Mouse (Mus musculus) liver, embryonic 14.5 days (tissue): ENCODE measurements around the gene Psma1. TPM values are rescaled to one million over a fixed set of nuclear protein-coding genes. Genes with fewer than 3 reads are reported as not detected.

Experiments
- ATAC-seq: fragments of 200-750 bp; cut with Nextera tagmentation; 2 replicates; pipeline ENCODE4 v1.8.0; 2017; ENCODE audit warnings: moderate number of reproducible peaks, mild to moderate bottlenecking, moderate library complexity; ENCODE audit not compliant: insufficient read depth
- DNase-seq, 3 experiments: peaks; one replicate each; pipeline ENCODE4 v3.0.0-alpha.2; 2012 to 2013; ENCODE audit warnings: low read depth in 3 of 3, low spot score in 3 of 3
- H3K27ac ChIP-seq: fragments of 300-500 bp; sonication (generic); 2 replicates; pipeline ENCODE4 v1.5.1; 2014; ENCODE audit warnings: moderate library complexity, mild to moderate bottlenecking, control low read depth, inconsistent platforms
- H3K27me3 ChIP-seq: fragments of 300-500 bp; sonication (generic); 2 replicates; pipeline ENCODE4 v1.6.1; 2014; ENCODE audit warnings: mild to moderate bottlenecking, low read length, moderate library complexity; ENCODE audit not compliant: control insufficient read depth, insufficient read depth
- H3K36me3 ChIP-seq: fragments of 300-500 bp; sonication (generic); replicated peaks from 2 replicates; pipeline ENCODE4 v1.6.1; 2014; ENCODE audit warnings: low read depth; ENCODE audit not compliant: control insufficient read depth, insufficient read depth
- H3K4me1 ChIP-seq, 2 experiments: fragments of 200-500 bp in 1 of 2; fragments of 300-500 bp in 1 of 2; sonication (generic) in 1 of 2; replicated peaks; 2 replicates each; pipeline ENCODE4 v1.6.1; 2012 to 2014; ENCODE audit warnings: antibody characterized with exemption in 1 of 2, inconsistent platforms in 1 of 2, low read length in 1 of 2; ENCODE audit not compliant: control insufficient read depth in 2 of 2, insufficient read depth in 2 of 2
- H3K4me2 ChIP-seq: fragments of 300-500 bp; sonication (generic); 2 replicates; pipeline ENCODE4 v1.6.1; 2014; ENCODE audit warnings: low read depth, mild to moderate bottlenecking, control low read depth, moderate library complexity
- H3K4me3 ChIP-seq, 2 experiments: fragments of 200-500 bp in 1 of 2; fragments of 300-500 bp in 1 of 2; sonication (generic) in 1 of 2; 2 replicates each; pipeline ENCODE4 v1.5.1; 2012 to 2014; ENCODE audit warnings: low read depth in 2 of 2, low read length in 2 of 2, mild to moderate bottlenecking in 2 of 2, control low read depth in 1 of 2, inconsistent platforms in 1 of 2, moderate library complexity in 1 of 2; ENCODE audit not compliant: insufficient read depth in 1 of 2
- H3K9ac ChIP-seq: fragments of 300-500 bp; sonication (generic); replicated peaks from 2 replicates; pipeline ENCODE4 v1.6.1; 2014; ENCODE audit warnings: mild to moderate bottlenecking, control low read depth, moderate library complexity
- H3K9me3 ChIP-seq: fragments of 300-500 bp; sonication (generic); 2 replicates; pipeline ENCODE4 v1.6.1; 2016; ENCODE audit warnings: low read length, mixed read lengths; ENCODE audit not compliant: control insufficient read depth
- CTCF ChIP-seq: IDR thresholded peaks from 2 replicates; pipeline ENCODE4 v1.5.1; 2016; ENCODE audit warnings: antibody characterized with exemption, low read depth, control low read depth
- EP300 ChIP-seq: IDR thresholded peaks from 2 replicates; pipeline ENCODE4 v1.6.1; 2016; ENCODE audit warnings: antibody characterized with exemption, low read depth
- WGBS: fragments of 180-500 bp; shearing (Covaris S2); extraction: QIAGEN DNeasy Blood & Tissue Kit; methylation state at CpG from one replicate; pipeline ENCODE4 v1.1.7; 2014; ENCODE audit not compliant: insufficient replicate concordance; 5-methylcytosine and 5-hydroxymethylcytosine counted together
- polyA plus RNA-seq, 2 experiments: library from polyadenylated mRNA; depleted of rRNA in 1 of 2; stranded (reverse) in 1 of 2; unstranded in 1 of 2; fragments of >200 nt; fragmentation: Nextera tagmentation in 1 of 2; extraction: Ambion mirVana in 1 of 2; gene quantifications; 2 replicates each; pipeline versions ENCODE4 v1.2.1 to v1.2.3; 2012 to 2014

The Psma1 gene
- polyA plus RNA-seq, 2 experiments: 146 to 289 TPM

DNA sequence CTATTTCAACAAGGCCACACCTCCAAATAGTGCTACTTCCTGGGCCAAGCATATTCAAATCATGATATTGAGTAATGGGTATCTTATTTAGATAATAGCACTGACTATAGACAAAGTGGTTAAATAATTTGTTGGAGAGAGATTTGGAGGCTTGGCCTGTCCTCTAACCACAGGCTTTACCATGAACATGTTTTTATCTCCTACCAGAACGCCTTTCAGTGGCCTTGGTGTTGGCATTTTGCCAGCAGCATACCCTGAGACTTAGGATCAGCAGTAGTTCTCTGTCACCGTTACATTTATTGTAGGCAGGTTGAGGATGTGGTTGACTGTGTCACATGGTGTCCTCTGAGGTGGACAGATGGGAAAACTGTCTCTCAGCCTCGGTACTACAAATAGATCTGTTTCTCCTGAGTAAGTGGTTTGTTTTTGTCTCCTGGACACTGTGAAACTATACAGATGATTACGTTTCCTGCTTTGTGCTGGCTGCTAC lies 25.4 kb upstream of the Psma1 start:
- 13% methylated on average over 4 of the region's 4 CpGs for WGBS
- H3K4me3 ChIP-seq: no peak overlapping the region

DNA sequence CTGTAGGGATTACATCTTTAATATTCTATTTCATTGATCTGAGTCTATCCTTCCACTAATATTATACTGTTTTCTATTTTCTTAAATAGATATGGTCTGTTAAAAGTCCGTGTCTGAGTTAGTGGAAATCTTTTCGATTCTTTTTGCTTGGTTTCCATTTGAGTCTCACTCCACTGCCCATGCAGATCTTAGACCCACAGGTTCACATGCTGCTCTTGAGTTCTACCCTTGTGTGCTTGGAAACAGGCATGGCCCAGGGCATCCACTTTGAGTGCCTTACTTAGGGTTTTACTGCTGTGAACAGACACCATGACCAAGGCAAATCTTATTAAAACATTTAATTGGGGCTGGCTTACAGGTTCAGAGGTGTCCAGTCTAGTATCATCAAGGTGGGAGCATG lies 24.9 kb upstream of the Psma1 start:
- no peak for TF ChIP-seq EP300
- no peak for TF ChIP-seq CTCF
- H3K36me3 ChIP-seq: no peaks in the 10 kb centered on the region
- no peak overlapping the region for H3K4me2 ChIP-seq
- no peaks in the 10 kb centered on the region for H3K9me3 ChIP-seq
- H3K27me3 ChIP-seq: no peaks in the 10 kb centered on the region
- DNase-seq (no peak), ATAC-seq (no peak)
- 65% methylated on average over 2 of the region's 2 CpGs for WGBS
- no peak overlapping the region for H3K9ac ChIP-seq
- H3K4me3 ChIP-seq: no peak overlapping the region
- no peak overlapping the region for H3K27ac ChIP-seq
- H3K4me1 ChIP-seq: no peaks in the 10 kb centered on the region

More for the DNA sequence above, 25.4 kb upstream of the Psma1 start:
- Histone ChIP-seq H3K27me3 (no peaks in the 10 kb centered on the region), H3K9me3 (no peaks in the 10 kb centered on the region), H3K4me1 (no peaks in the 10 kb centered on the region), H3K9ac (no peak overlapping the region), H3K4me2 (no peak overlapping the region), H3K36me3 (no peaks in the 10 kb centered on the region), H3K27ac (no peak overlapping the region)
- no peak for DNase-seq
- 0 out of 2 replicates have a peak, but pooled peaks have one; percentile 41 for ATAC-seq
- TF ChIP-seq CTCF (no peak), EP300 (no peak)

DNA sequence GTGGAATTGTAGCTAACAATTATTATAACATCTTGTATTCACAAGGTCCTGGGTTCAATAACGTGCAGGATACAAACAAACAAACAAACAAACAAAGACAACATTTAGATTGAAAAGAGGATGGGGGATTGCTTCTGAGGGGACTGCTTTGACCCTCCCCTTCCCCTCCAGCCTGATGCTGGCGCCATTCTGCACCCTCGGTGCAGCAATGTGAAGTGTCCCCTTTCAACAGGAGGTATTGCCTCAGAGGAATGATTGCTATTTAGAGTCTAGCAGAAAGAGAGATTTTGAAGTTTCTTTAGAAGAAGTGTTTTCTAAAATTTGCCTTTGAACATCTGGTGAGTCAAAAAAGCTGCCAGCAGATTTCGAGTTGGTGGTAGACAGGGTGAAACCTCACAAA lies 23.3 kb upstream of the Psma1 start:
- no peaks in the 10 kb centered on the region for H3K4me1 ChIP-seq
- WGBS: 53% methylated on average over 4 of the region's 4 CpGs
- no peaks in the 10 kb centered on the region for H3K36me3 ChIP-seq
- H3K9me3 ChIP-seq: no peaks in the 10 kb centered on the region
- TF ChIP-seq EP300 (no peak), CTCF (no peak)
- no peaks in the 10 kb centered on the region for H3K27me3 ChIP-seq
- DNase-seq: no peak
- H3K4me3 ChIP-seq: no peak overlapping the region
- no peak for ATAC-seq
- H3K4me2 ChIP-seq: no peak overlapping the region
- H3K9ac ChIP-seq: no peak overlapping the region
- no peak overlapping the region for H3K27ac ChIP-seq

DNA sequence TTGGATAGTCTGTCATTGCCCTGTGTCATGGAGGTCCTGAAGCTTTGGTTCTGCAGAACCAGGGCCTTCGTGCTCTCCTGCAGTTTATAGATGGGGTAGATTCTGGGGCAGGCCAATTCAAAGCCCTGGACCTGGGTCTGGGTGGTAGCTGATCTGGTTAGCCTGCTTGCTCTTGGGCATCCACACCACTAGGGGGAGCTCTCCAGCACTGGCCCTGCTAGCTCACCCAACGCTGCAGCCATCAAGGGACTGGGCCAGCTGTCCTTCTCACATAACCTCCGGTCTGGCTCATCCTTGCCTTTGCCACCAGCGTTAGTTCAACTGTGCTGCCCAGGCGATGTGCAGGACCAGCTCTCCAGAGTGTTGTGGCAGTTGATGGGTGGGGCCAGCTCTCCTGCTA lies 18.8 kb upstream of the Psma1 start:
- TF ChIP-seq CTCF: peak; percentile 77
- TF ChIP-seq EP300: no peak
- ATAC-seq (0 out of 2 replicates have a peak, but pooled peaks have one; percentile 19), DNase-seq (no peak)
- Histone ChIP-seq H3K9me3 (no peaks in the 10 kb centered on the region), H3K4me2 (no peak overlapping the region), H3K4me3 (no peak overlapping the region), H3K9ac (no peak overlapping the region), H3K27me3 (no peaks in the 10 kb centered on the region), H3K4me1 (peaks cover 0 to 12% of the 10 kb centered on the region in 2 experiments; a peak in 3 of 4 replicates), H3K36me3 (no peaks in the 10 kb centered on the region), H3K27ac (no peak overlapping the region)
- WGBS: 63% methylated on average over 5 of the region's 5 CpGs

DNA sequence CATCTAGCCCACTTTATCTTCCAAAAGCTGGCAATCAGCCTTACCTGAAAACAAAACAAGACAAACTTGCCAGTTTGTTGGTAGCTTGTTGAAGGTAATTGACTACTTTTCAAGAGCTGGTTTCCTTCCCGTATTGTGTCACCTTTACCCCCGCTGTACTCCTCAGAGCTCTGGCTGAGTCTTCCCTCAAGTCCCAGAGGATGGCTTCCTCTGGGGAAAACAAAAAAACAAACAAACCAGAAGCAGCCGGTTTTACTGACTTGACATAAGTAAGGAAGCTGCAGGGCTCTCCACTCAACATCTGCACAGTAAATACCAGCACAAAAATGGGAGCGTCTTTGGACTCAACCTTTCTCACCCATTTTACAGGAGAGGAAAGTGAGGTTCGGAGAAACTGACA lies 18.0 kb upstream of the Psma1 start:
- 72% methylated on average over 5 of the region's 5 CpGs for WGBS

More for the DNA sequence above, 18.0 kb upstream of the Psma1 start:
- Histone ChIP-seq H3K9me3 (no peaks in the 10 kb centered on the region), H3K36me3 (no peaks in the 10 kb centered on the region), H3K27me3 (no peaks in the 10 kb centered on the region), H3K4me3 (no peak overlapping the region), H3K4me1 (peaks cover 0 to 12% of the 10 kb centered on the region in 2 experiments; a peak in 3 of 4 replicates), H3K27ac (no peak overlapping the region), H3K9ac (no peak overlapping the region), H3K4me2 (no peak overlapping the region)
- no peak for ATAC-seq
- no peak for DNase-seq
- TF ChIP-seq CTCF (no peak), EP300 (no peak)
